Mouse (Mus musculus) bone marrow macrophage, adult 2 months (primary cell): ENCODE data around the gene Tlk2.

ENCODE experiments used
- CTCF ChIP-seq: IDR thresholded peaks from 2 replicates; pipeline ENCODE4 v1.5.1; 2012; ENCODE audit warnings: low read depth, mild to moderate bottlenecking, low read length, moderate library complexity
- POLR2A ChIP-seq: IDR thresholded peaks from 2 replicates; pipeline ENCODE4 v1.6.1; 2012; ENCODE audit warnings: mild to moderate bottlenecking, low read depth, low read length, borderline replicate concordance

DNA sequence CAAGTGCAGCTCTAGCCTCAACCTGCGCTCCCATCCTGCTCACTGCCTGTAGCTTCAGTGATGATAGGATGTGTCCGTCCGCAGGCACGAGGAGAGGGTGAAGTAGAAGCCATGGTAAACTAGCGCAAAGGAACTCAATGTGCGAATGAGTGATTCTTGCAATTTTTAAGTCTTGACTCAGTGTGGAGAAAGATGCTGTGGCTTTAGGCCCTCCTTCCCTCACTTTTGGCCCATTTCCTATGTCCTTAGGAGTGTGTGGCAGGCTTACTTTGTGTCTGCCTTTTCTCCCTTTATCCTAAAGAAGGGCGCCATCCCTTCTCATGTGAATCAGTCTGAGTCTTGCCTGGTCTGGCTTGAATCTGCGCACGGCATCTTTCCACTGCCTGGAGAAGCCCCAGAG, 104.4 kb downstream of the Tlk2 start:
- TF ChIP-seq POLR2A, result no peak
- TF ChIP-seq CTCF, result no peak
